Mouse (Mus musculus): ENCODE data around the gene Depp1. TPM values are rescaled to one million over a fixed set of nuclear protein-coding genes. Genes with fewer than 3 reads are reported as not detected.
A peak's percentile ranks its signal among the peaks of the same experiment; 100 is the strongest.

The Depp1 gene
- polyA plus RNA-seq, 1 experiment from 2014 or later: 30.6 TPM

DNA sequence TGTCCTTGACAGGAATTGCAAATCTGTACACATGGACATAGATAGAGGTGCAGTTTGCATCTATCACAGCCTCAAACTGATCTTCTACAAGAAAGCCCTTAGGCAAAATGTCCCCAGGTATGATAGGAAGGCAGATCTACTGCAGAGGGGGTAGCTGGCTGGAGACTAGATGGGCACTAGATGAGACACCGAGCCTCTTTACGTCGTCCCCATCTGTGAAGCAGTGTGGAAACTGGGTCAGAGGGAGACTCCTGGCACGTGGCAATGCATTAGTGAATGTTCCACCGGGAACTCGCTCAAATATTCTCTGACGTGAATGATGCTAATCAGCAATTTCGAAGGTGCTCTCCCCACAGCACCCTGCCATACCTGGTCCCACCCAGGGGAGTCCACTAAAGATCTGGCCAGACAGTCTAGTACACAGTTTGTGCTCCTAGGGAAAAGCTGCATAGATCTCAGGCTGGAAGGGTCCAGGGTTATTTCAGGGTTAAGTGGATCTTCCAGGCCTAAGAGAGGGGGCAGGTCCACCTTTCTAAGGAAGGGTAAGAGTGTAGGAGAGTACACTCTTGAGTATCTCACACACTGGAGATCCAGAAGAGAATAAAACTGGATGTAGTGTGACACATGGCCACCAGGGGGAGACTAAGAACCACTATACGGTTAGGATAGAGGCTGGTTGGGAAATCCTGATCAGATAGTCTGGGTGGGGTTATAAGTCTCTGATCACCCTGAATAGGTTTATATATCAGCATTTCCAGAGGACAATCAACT is 3.5 kb downstream of the Depp1 start:
- H3K4me1 ChIP-seq: peaks cover 15% of the 10 kb centered on the region
- no peak overlapping the region for H3K4me2 ChIP-seq
- 63% methylated on average over 9 of the region's 9 CpGs for WGBS
- H3K9me3 ChIP-seq (replicated peaks): no peaks in the 10 kb centered on the region
- H3K9ac ChIP-seq: no peak overlapping the region
- H3K27me3 ChIP-seq: no peaks in the 10 kb centered on the region
- no peak overlapping the region for H3K27ac ChIP-seq
- H3K4me3 ChIP-seq (replicated peaks): no peak overlapping the region
- no peaks in the 10 kb centered on the region for H3K36me3 ChIP-seq
- peak; percentile 51; the same call in 1 of the 2 replicates for ATAC-seq (replicated peaks; ENCODE audit: low FRiP score)

DNA sequence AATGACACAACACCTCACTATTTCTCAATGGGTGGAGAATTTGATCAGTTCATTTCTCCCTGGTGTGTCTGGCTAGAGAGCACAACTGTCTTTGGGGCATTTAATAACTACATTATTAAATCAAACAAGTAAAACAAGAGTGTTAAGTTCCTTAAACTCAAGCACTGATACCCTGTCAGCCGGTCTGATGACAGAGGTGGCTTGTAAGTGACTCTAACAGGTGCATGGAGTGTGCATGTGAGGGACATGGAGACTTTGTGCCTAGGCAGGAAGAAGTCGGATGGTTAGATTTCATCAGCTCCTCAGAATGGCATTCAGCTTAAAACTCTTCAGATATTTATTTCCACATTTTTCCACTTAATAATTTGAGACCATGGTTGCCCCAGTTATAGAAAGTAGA is 13.0 kb downstream of the Depp1 start:
- 76% methylated on average over 2 of the region's 2 CpGs for WGBS
- no peak for ATAC-seq (replicated peaks; ENCODE audit: low FRiP score)

DNA sequence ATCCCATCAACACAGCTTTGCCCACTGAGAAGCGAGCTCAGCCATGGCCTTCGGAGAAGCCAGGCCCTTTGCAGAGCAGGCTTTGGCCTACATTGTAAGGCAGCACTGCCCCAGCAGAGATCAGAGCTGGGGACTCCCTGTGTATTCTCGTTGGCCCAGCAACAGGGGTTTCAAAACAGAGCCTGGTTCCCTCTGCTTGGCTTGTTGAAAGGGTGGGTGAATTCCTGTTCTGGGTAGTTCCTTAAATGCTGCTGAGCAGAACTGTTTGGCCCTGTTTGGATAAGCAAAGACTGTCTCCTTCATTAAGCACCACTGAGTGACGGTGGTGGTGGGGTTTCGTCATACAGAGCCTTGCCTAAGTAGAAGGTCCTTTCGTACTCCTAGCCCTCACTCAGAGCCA is 13.6 kb downstream of the Depp1 start:
- WGBS: 86% methylated on average over 6 of the region's 6 CpGs
- Histone ChIP-seq H3K9me3 (replicated peaks) (no peaks in the 10 kb centered on the region), H3K9ac (no peak overlapping the region), H3K36me3 (no peaks in the 10 kb centered on the region), H3K4me1 (no peaks in the 10 kb centered on the region), H3K4me2 (no peak overlapping the region), H3K27me3 (no peaks in the 10 kb centered on the region), H3K4me3 (replicated peaks) (no peak overlapping the region), H3K27ac (no peak overlapping the region)
- ATAC-seq (replicated peaks; ENCODE audit: low FRiP score): no peak

More for the DNA sequence above, 13.0 kb downstream of the Depp1 start:
- Histone ChIP-seq H3K9me3 (replicated peaks) (no peaks in the 10 kb centered on the region), H3K4me1 (no peaks in the 10 kb centered on the region), H3K27me3 (no peaks in the 10 kb centered on the region), H3K4me3 (replicated peaks) (no peak overlapping the region), H3K4me2 (no peak overlapping the region), H3K9ac (no peak overlapping the region), H3K27ac (no peak overlapping the region), H3K36me3 (no peaks in the 10 kb centered on the region)

DNA sequence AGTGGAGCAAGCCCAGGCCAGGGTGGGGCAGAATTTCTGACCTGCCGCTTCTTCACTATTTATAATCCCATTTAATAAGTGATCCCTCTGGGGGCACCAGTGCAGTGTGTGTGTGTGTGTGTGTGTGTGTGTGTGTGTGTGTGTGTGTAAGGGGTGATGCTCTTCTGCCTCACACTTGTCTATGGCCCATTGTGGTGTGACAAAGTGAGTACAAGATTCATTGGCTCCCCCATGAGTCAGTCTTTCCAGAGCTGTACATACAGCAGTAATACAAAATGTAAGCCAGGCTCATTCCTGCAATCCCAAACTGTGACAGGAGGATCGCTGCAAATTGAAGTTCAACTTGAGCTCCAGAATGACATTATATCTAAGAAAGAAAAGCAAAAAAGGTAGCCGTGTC is 14.4 kb downstream of the Depp1 start:
- Histone ChIP-seq H3K27ac (no peak overlapping the region), H3K4me1 (0 out of 2 replicates have a peak, but pooled peaks cover 2% of the 10 kb centered on the region), H3K9ac (no peak overlapping the region), H3K4me3 (replicated peaks) (no peak overlapping the region), H3K27me3 (no peaks in the 10 kb centered on the region), H3K9me3 (replicated peaks) (no peaks in the 10 kb centered on the region), H3K4me2 (no peak overlapping the region), H3K36me3 (no peaks in the 10 kb centered on the region)
- WGBS: 58% methylated on average over 3 of the region's 3 CpGs
- no peak for ATAC-seq (replicated peaks; ENCODE audit: low FRiP score)

DNA sequence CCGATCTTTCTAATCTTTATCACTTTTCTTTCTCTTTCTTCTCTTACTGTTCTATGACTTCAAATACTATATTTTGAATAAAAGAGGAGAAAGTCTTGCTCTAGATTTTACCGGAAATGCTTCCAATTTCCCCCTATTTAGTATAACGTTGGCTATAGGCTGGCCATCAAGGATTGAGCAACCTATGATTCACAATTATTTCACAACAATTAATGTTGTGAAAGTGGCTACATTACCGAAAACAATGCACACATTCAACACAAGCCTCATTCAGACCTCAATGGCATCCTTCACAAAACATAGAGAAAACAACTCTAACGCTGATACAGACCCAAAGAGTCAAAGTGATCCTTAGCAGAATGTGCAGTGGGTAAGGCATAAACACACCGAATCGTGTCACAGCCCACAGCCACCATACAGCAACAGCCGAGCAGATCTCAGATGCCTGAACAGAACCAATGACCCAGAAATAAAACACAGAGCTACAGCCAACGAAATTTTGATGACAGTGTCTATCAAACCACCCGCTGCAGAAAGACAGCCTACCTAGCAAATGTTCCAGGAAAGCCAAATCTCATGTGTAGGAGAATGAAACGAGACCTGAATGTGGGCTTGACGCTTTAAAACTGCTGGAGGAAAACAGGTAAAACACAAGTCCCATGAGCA is 15.8 kb downstream of the Depp1 start:
- H3K27me3 ChIP-seq: peaks cover 11% of the 10 kb centered on the region; the same call in 1 of the 2 replicates
- no peak overlapping the region for H3K9ac ChIP-seq
- H3K4me3 ChIP-seq (replicated peaks): no peak overlapping the region
- no peaks in the 10 kb centered on the region for H3K9me3 ChIP-seq (replicated peaks)
- no peak for ATAC-seq (replicated peaks; ENCODE audit: low FRiP score)
- H3K27ac ChIP-seq: no peak overlapping the region
- H3K36me3 ChIP-seq: no peaks in the 10 kb centered on the region
- no peak overlapping the region for H3K4me2 ChIP-seq
- WGBS: 81% methylated on average over 12 of the region's 12 CpGs
- peaks cover 16% of the 10 kb centered on the region for H3K4me1 ChIP-seq

DNA sequence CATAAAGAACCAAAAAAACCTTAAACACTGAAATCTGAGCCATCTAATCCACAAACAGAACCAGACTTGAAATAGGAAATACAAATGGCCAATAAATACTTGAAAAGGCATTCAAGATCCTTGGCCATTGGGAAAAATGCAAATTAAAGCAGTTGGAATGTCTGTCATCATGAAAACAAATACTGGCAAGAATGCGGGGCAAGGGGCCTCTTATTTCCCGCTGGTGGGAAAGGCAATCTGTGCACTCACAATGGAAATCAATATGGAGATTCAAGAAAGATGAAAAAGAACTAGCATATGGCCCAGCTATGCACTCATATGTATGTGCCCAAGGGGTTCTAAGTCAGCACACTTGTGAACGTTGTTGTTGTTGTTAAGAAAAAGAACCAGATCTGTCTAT is 16.5 kb downstream of the Depp1 start:
- Histone ChIP-seq H3K36me3 (no peaks in the 10 kb centered on the region), H3K9ac (no peak overlapping the region), H3K4me3 (replicated peaks) (no peak overlapping the region), H3K27me3 (peaks cover 16% of the 10 kb centered on the region; the same call in 1 of the 2 replicates), H3K4me1 (peaks cover 23% of the 10 kb centered on the region), H3K4me2 (no peak overlapping the region), H3K9me3 (replicated peaks) (no peaks in the 10 kb centered on the region), H3K27ac (no peak overlapping the region)
- 75% methylated on average over 3 of the region's 3 CpGs for WGBS
- ATAC-seq (replicated peaks; ENCODE audit: low FRiP score): no peak

DNA sequence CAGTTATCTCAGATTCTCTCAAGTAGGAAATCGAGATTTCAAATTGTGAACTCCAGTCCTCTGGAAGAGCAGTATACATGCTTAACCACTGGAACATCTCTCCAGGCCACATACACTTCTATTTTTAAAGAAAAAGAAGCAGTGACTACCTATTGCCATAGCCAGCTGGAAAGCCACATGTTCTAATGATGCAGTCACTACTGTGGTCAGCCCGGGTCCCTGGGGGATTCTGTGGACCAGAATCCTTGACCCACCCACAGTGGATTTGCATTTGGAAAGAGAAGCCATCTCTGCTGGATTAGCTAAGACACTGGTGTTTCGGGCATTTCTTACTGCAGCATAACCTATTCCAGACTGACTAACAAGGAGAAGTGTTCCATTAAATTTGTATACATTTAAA is 17.0 kb downstream of the Depp1 start:
- H3K4me3 ChIP-seq (replicated peaks): no peak overlapping the region
- H3K4me2 ChIP-seq: no peak overlapping the region
- H3K9ac ChIP-seq: no peak overlapping the region
- H3K27ac ChIP-seq: no peak overlapping the region
- ATAC-seq (replicated peaks; ENCODE audit: low FRiP score): no peak
- no peaks in the 10 kb centered on the region for H3K36me3 ChIP-seq
- H3K4me1 ChIP-seq: peaks cover 23% of the 10 kb centered on the region
- no peaks in the 10 kb centered on the region for H3K9me3 ChIP-seq (replicated peaks)
- peaks cover 19% of the 10 kb centered on the region for H3K27me3 ChIP-seq
- WGBS: 79% methylated on average over 3 of the region's 3 CpGs

DNA sequence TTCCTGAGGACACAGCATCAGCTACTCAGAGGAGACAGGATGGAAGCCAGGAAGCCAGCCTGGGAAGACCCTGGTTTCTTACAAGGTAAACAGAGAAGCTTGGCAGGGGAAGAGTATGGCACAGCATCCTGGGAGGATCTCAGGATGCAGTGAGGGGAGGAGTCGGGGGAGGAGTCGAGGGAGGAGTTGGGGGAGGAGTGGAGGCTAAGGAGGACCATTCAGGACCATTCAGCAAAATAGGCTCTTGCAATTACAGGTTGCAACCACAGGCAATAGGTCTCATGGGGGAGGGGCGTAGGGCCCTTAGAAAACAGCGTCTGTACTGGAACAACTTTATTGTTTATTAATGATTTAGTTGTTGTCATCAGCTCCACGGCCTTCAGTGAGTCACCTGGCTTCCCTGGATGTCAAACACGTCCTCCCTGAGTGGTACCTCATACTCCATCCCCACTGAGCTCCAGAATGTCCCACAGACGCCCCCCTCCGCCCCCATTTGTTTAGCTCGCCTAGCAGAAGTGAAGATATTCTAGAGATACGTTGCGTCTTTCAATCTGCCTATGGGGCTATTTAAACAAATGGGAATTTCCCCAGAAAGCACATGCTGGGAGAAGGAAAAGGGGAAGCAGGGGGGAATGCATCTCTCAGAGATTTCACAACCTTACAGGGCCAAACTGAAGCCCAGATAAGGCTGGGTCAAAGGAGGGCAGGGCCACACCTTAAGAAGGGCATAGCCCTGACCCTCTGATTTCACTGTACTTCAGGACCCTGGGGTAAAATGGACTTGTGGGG is 18.5 kb downstream of the Depp1 start:
- peaks cover 30% of the 10 kb centered on the region for H3K4me1 ChIP-seq
- no peak overlapping the region for H3K4me2 ChIP-seq
- H3K9me3 ChIP-seq (replicated peaks): no peaks in the 10 kb centered on the region
- H3K27me3 ChIP-seq: peaks cover 23% of the 10 kb centered on the region
- no peak overlapping the region for H3K4me3 ChIP-seq (replicated peaks)
- H3K36me3 ChIP-seq: no peaks in the 10 kb centered on the region
- no peak overlapping the region for H3K9ac ChIP-seq
- H3K27ac ChIP-seq: no peak overlapping the region
- ATAC-seq (replicated peaks; ENCODE audit: low FRiP score): no peak
- WGBS: 40% methylated on average over 11 of the region's 11 CpGs

DNA sequence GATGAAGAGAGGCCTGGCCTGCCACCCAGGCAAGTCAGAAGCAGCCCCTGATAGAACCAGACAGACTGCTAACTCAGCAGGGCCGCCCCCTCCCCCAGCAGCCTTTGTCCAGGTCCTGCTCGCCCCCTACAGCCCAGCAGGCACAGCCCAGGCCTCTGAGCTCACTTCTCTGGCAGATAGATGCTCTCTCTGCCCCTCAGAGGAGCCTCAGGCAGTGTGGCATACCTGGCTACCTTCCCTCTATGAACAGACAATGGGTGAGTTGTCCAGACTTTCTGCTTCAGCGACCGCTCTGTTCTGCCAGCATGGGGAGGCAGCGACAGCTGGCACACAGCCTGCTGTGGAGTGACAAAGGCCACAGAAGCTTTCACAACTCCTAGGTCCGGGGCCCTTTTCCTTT is 19.7 kb downstream of the Depp1 start:
- 47% methylated on average over 6 of the region's 6 CpGs for WGBS
- no peak for ATAC-seq (replicated peaks; ENCODE audit: low FRiP score)
- Histone ChIP-seq H3K36me3 (no peaks in the 10 kb centered on the region), H3K4me3 (replicated peaks) (no peak overlapping the region), H3K9me3 (replicated peaks) (no peaks in the 10 kb centered on the region), H3K4me2 (peak overlapping the region; percentile 12; the same call in 1 of the 2 replicates), H3K4me1 (peaks cover 41% of the 10 kb centered on the region), H3K9ac (no peak overlapping the region), H3K27ac (no peak overlapping the region), H3K27me3 (peaks cover 23% of the 10 kb centered on the region)

DNA sequence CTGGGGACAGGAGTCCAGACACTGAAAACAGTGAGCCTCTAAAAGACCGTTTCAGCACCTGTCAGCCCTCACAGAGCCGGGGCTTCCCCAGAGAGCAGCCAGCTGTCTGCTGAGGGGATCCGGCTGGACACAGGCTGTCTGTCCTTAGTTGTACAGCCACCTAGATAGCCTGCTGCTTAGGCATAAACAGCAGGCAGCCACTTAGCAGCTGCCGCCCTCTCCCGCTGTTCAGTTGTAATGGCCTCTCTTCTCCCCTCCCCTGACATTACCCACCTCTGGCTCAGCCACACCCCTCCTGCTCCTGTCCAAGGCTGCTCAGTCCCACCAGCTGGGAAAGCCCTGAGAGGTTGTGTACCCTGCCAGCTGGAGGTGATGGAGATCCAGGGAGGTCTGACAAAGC is 20.6 kb downstream of the Depp1 start:
- Histone ChIP-seq H3K27ac (no peak overlapping the region), H3K9me3 (replicated peaks) (no peaks in the 10 kb centered on the region), H3K4me3 (replicated peaks) (no peak overlapping the region), H3K27me3 (peaks cover 23% of the 10 kb centered on the region), H3K36me3 (no peaks in the 10 kb centered on the region), H3K9ac (no peak overlapping the region), H3K4me2 (no peak overlapping the region), H3K4me1 (peaks cover 41% of the 10 kb centered on the region)
- ATAC-seq (replicated peaks; ENCODE audit: low FRiP score): peak; percentile 23; the same call in 1 of the 2 replicates
- WGBS: 2% methylated on average over 5 of the region's 5 CpGs

DNA sequence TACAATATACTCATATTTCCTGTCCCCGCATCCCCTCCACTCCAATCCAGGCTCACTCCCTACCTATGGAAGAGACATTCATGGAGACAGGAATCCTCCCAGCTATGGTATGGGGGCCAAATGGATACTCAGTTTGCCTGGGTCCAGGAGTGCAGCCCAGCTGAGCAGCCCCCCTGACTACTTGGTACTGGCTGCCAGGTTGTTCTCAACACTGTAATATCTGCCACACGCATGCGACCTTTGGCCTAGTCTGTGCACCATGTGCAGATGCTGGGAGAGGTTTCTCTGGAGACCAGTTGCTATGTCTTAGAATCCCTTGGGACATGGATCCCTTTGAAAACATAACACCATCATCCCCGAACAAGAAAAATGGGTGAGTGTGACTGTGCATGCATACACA is 21.4 kb downstream of the Depp1 start:
- peaks cover 23% of the 10 kb centered on the region for H3K27me3 ChIP-seq

DNA sequence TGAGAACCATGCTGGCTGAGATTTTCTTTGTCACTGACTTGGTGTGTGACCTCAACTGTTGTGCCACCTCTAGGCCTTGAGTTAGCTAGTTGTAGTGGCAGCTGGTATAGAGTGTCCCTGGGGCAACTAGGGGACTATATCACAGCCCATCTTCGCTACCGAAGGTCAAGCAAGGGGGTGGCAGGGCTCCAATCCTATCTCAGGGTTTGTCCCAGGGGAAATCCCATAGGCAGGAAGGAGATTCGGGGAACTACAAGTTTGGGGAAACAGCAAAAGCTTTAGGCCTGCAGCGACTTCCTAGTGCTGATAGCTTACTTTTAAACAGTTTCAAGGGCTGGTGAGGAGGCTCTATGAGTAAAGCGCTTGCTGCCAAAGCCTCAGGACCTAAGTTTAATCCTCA is 21.9 kb downstream of the Depp1 start:
- WGBS: 74% methylated on average over 5 of the region's 5 CpGs
- Histone ChIP-seq H3K4me1 (peaks cover 41% of the 10 kb centered on the region), H3K27me3 (peaks cover 23% of the 10 kb centered on the region), H3K36me3 (no peaks in the 10 kb centered on the region), H3K4me3 (replicated peaks) (no peak overlapping the region), H3K9me3 (replicated peaks) (no peaks in the 10 kb centered on the region), H3K27ac (no peak overlapping the region), H3K9ac (no peak overlapping the region), H3K4me2 (no peak overlapping the region)
- no peak for ATAC-seq (replicated peaks; ENCODE audit: low FRiP score)

More for the DNA sequence above, 21.4 kb downstream of the Depp1 start:
- ATAC-seq (replicated peaks; ENCODE audit: low FRiP score): no peak
- Histone ChIP-seq H3K36me3 (no peaks in the 10 kb centered on the region), H3K9ac (no peak overlapping the region), H3K9me3 (replicated peaks) (no peaks in the 10 kb centered on the region), H3K4me2 (no peak overlapping the region), H3K27ac (no peak overlapping the region), H3K4me3 (replicated peaks) (no peak overlapping the region), H3K4me1 (peaks cover 41% of the 10 kb centered on the region)
- 90% methylated on average over 4 of the region's 4 CpGs for WGBS
